Mouse (Mus musculus) hindlimb bud, embryonic 11.5 days (tissue): ENCODE results near the gene 9330182L06Rik.

Experiments
- DNase-seq: peaks from one replicate; pipeline ENCODE4 v3.0.0-alpha.2; 2012; ENCODE audit warnings: low read depth, low spot score; ENCODE audit errors: extremely low spot score

The 9330182L06Rik gene

DNA sequence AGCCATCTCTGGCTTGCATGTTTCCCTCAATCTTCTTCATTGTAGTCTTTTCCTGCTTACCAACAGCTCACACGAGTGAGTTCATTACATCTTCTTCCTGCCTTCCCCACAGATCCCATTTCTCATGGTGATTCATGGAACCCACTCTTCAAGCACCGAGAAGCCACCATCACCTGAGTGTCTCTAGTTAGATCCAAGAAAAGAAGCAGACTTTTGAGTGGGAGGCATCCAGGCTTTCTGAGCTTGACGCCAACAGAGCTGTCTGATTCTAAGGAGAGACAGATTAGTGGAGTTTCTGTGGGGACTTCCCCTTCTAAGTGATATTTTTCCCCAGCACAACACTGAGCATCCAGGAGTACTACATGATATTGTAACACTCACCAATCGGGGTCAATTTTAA is 259.6 kb downstream of the 9330182L06Rik start:
- DNase-seq, result no peak
